Mouse (Mus musculus) mouse embryonic stem cell (cell line): ENCODE measurements around the gene Nop14.

Source experiments
- in situ Hi-C, 2 experiments: fragments of 300-500 bp; cut with MboI; formaldehyde crosslinking; loops; 1 replicate in 1 of 2; 3 replicates in 1 of 2; pipeline ENCODE4 v1.14.3; 2019 to 2020; ENCODE audit warnings: low sequenced_read_pairs in 2 of 2, low pct_unique_long_range_greater_than_20kb in 1 of 2, mixed read lengths in 1 of 2; ENCODE audit not compliant: unreplicated experiment in 1 of 2

The Nop14 gene

GRCm38 (mm10) chr5:34659686-34660590, at the start of gene Nop14, which contains the start of gene Grk4:
Nop14 (minus strand) TSS chr5:34660148.
Grk4 (plus strand) TSS chr5:34660379.
- in situ Hi-C loops: no loop called here

- in situ Hi-C loops: no loop called here
Observed at GRCm38 (mm10) chr5:34708436-34708835, 48.5 kb upstream of the Nop14 start.

DNA sequence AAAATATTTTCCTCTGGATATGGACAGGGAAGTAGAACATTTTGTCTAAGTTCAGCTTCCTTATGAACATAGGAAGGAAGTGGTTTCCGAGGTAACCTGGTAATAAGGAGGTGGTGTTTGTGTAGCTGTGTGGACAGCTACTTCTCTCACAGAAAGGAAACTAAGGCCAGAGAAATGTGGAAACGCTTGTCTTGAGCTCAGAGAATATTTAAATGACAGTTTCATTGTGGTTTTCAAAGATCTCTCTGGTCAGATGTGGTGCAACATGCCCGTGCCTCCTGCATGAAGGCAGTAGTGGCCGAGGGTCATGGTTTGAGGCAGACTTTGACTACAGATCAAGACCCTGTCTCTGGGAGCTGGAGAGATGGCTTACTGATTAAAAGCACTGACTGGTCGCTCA, 35.6 kb upstream of the Nop14 start:
- in situ Hi-C loops: no loop called here

- in situ Hi-C loops: no loop called here
Observed at GRCm38 (mm10) chr5:34692782-34693181, 32.8 kb upstream of the Nop14 start.

GRCm38 (mm10) chr5:34689868-34690267, 29.9 kb upstream of the Nop14 start:
- in situ Hi-C loops: no loop called here

GRCm38 (mm10) chr5:34670280-34670679, 10.3 kb upstream of the Nop14 start:
- in situ Hi-C loops: no loop called here

- in situ Hi-C loops: no loop called here
Observed at GRCm38 (mm10) chr5:34669493-34669892, 9.5 kb upstream of the Nop14 start.

GRCm38 (mm10) chr5:34663231-34663630, 3.3 kb upstream of the Nop14 start:
- in situ Hi-C loops: no loop called here

DNA sequence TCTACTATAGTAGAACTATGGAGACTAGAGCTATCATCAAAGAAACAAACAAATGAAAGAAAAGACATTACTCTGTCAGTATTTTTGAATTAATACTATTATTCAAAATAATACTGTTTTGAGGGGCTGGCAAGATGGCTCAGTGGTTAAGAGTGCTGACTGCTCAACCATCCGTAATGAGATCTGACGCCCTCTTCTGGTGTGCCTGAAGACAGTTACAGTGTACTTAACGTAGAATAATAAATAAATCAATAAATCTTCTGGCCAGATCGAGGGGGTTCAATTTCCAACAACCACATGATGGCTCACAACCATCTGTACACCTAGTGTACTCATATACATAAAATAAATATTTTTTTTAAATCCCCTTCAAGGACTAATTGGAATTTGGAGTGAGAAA, 2.0 kb upstream of the Nop14 start:
- in situ Hi-C loops: no loop called here

DNA sequence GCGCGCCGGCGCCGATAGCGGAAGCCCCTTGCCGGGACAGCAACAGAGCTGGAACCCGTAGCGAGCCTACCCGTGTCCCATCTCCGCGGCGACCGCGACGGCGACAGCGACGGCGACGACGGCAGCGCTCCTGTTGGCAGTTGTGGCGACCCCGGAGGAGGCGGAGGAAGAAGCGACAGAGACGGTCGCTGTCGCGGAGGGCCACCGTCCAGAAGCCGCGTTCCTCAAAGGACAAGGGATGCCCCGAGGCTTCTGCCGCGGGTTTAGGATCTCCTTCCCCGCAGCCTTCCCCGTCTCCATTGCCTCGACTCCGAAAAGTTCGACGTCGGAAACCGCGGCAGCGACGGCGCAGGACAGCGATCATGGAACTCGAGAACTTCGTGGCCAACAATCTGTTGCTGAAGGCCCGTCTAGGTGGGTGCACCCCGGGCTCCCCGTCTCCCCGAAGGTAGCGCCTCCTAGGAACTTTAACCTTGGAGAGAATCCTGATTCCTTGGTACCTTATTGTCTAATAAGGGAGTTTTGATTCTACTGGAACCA, 713 bp upstream of the Nop14 start:
- in situ Hi-C loops: no loop called here

- in situ Hi-C loops: no loop called here
Observed at GRCm38 (mm10) chr5:34657556-34657955, 2.4 kb downstream of the Nop14 start.

GRCm38 (mm10) chr5:34654881-34655280, 5.1 kb downstream of the Nop14 start:
- in situ Hi-C loops: no loop called here

GRCm38 (mm10) chr5:34652961-34653360, 7.0 kb downstream of the Nop14 start:
- in situ Hi-C loops: no loop called here

DNA sequence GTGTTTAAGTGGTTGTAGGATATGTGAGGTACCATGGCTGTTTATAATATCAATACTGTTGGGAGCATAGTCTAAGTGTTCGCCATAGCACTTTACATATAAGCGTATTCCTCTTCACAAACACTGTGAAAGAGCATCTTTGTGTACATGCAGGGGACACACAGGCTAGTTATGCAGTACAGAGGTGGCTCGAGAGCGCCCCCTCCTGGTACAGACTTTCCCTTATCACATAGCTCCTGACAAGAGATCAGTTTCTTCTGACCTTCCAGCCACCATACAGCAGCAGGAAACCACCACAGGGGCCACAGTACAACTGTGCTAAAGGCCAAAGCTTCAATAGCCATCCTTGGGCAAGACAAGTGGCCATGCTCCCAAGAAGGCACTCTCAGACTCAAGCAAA, 12.4 kb downstream of the Nop14 start:
- in situ Hi-C loops: loop anchor here in 1 of 2 experiments (25.0 kb wide), 1 partner anchor 110 kb away; the partner anchor contains the start of gene Sh3bp2

DNA sequence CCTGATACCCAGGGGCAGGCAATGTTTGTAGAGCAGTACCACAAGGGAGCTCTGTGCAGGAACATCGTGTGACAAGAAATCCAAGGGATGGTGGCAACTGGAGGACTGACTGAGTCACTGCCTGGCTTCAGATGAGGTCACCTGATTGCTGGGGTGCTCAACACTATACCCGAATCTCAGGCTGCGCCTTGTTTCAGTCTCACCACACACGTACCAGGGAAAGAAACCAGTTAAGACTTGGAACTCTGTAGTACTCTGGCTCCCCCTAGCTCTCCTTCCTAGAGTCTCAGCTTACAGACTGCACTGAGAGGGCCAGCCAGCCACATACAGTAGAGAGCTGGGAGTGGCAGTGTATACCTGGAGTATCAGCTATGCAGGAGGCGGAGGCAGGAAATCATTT, 17.0 kb downstream of the Nop14 start:
- in situ Hi-C loops: loop anchor here in 1 of 2 experiments (25.0 kb wide), 1 partner anchor 106 kb away; the partner anchor contains the start of gene Sh3bp2

DNA sequence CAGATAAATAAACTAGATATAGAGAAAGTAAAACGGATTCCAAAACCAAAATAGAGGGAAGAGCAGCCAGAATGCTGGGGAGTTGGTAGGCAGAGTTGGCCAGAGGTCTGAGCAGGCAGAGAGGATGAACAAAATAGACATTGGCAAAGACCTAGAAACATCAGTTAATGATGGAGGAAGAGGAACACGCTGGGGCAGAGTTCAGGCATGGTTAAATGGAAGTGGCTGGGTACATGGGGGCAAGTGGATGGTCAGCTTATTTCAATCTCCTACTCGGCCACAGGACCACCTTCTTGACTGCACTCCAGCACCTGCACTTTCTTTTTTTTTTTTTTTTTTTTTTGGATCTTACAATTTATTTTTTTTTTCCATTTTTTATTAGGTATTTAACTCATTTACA, 18.0 kb downstream of the Nop14 start:
- in situ Hi-C loops: loop anchor here in 1 of 2 experiments (25.0 kb wide), 1 partner anchor 105 kb away; the partner anchor contains the start of gene Sh3bp2

- in situ Hi-C loops: loop anchor here (5.0 to 25.0 kb wide), 2 partner anchors 90 to 100 kb away; partner anchors contain the start of gene Sh3bp2 (in 1 of the 2)
Observed at GRCm38 (mm10) chr5:34637591-34638156, 22.3 kb downstream of the Nop14 start.

DNA sequence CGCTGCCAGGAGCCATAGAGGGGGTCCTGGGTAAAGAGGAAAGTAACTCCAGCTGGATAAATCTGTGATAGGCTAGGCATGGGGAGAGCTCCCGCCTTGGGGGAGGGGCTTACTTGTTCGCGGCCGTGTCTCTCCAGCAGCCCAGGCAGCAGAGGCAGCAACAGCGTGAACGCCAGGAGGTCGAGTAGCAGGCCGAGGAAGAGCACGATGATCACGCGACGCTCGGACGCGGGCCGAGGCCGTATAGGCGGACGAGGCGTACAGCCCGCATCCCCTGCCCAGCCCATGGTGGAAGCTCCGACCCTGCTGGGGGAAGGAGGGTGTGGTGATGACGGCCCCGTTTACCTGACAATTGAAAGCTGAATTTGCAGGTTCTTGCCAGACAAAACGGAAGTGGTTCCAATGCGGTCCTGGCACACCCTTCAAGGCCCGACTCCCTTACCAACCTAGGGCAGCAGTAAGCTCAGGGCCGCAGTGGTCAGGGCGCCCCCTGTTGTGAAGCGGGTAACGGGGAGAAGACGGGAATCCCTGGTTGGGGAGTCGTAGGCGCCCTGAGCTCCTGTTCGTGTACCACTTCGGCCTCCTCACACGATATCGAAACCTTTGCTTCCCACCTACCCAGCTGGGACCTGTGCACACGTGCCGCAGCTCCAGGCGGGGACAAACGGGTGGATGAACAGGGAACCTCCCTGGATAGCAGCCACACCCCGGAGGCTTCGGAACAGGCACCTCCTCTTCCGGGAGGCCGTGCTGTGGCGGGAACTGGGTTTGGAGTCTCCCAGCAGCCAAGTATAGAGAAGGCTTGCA, 23.3 kb downstream of the Nop14 start, which contains the start of gene Mfsd10:
TSS of gene Mfsd10 (minus strand) at position 732 of the 807 bp plus-strand sequence.
- in situ Hi-C loops: loop anchor here (5.0 to 25.0 kb wide), 2 partner anchors 89 to 99 kb away; partner anchors contain the start of gene Sh3bp2 (in 1 of the 2)
